8 mouse cellular contexts compared by ENCODE assay signal in genomic region chr9:120929081-120929480, GRCm38 (mm10). TPM values are rescaled to one million over a fixed set of nuclear protein-coding genes. Genes with fewer than 3 reads are reported as not detected.
A peak's percentile ranks its signal among the peaks of the same experiment; 100 is the strongest.
DNase-seq lines count a peak whose midpoint lies in the region; ATAC-seq and TF ChIP-seq lines count a peak whose summit lies in the region.

Ctnnb1 (plus strand) TSS chr9:120929216.

- no peaks in the 10 kb centered on the region for H3K36me3 ChIP-seq in midbrain, embryonic 15.5 days (replicated peaks)

- no peaks in the 10 kb centered on the region for H3K9me3 ChIP-seq in midbrain, embryonic 15.5 days

- no peak within 1 kb of the TSS for H3K4me3 ChIP-seq in left cerebral cortex, adult 2 months
- peak within 1 kb of the TSS; percentile 30 for H3K4me3 ChIP-seq in midbrain, embryonic 15.5 days

- intact Hi-C loops in left cerebral cortex, adult 2 months (cut with DNase I), result no loop called here

- H3K4me2 ChIP-seq in midbrain, embryonic 15.5 days, result peak within 1 kb of the TSS; percentile 47

- DNase-seq in left cerebral cortex, adult 2 months (ENCODE audit: extremely low spot score in 1 of 2, low spot score in 2 of 2), result no peak
- no peak for DNase-seq in left cerebral cortex, adult 11 months (ENCODE audit: low spot score)
- DNase-seq in heart, adult 8-10 months (ENCODE audit: low spot score), result no peak
- DNase-seq in layer of hippocampus, postnatal 25 days (ENCODE audit: extremely low spot score in 1 of 2, low spot score in 1 of 2), result no peak
- DNase-seq in cerebellum, postnatal 25 days, result no peak
- no peak for DNase-seq in right cerebral cortex, adult 2 months (ENCODE audit: low spot score in 2 of 2)

- ATAC-seq in common myeloid progenitor, adult 5-6 weeks (replicated peaks; ENCODE audit: low read depth, poor library complexity, severe bottlenecking), result no peak
- ATAC-seq in midbrain, embryonic 15.5 days (replicated peaks), result 0 out of 2 replicates have a peak, but pooled peaks have one; percentile 44

- peak within 1 kb of the TSS; percentile 27 for H3K9ac ChIP-seq in midbrain, embryonic 15.5 days

- H3K4me1 ChIP-seq in midbrain, embryonic 15.5 days, result peaks cover 14% of the 10 kb centered on the region

- TF ChIP-seq CTCF in left cerebral cortex, adult 2 months (IDR thresholded peaks at IDR 0.05), result no peak

- H3K27me3 ChIP-seq in midbrain, embryonic 15.5 days (replicated peaks), result no peaks in the 10 kb centered on the region

- 34% methylated on average over 11 of the region's 11 CpGs for WGBS in midbrain, embryonic 15.5 days

- no peak within 1 kb of the TSS for H3K27ac ChIP-seq in left cerebral cortex, adult 2 months
- peak within 1 kb of the TSS; percentile 82 for H3K27ac ChIP-seq in midbrain, embryonic 15.5 days

RNA-seq across cellular contexts. Expression of gene Ctnnb1, which starts in this region (rescaled TPM):
- 100 to 1,000 TPM; 452 to 506 TPM for total RNA-seq in left cerebral cortex, adult 2 months (2021)
- total RNA-seq in common myeloid progenitor, adult 5-6 weeks (2017), result 460 and 470 TPM in 2 replicates
- 100 to 1,000 TPM; 398 to 437 (median 405) TPM for total RNA-seq in heart, adult 8-10 months (2022)
- total RNA-seq in layer of hippocampus, postnatal 25 days (2021), result 100 to 1,000 TPM; 606 to 645 TPM
- 517 and 532 TPM in 2 replicates for polyA plus RNA-seq in midbrain, embryonic 15.5 days (2015; fragmentation: Nextera tagmentation; extraction: Ambion mirVana)
